Mouse (Mus musculus): ENCODE results near the gene Hmgcr. TPM values are rescaled to one million over a fixed set of nuclear protein-coding genes. Genes with fewer than 3 reads are reported as not detected.
A peak's percentile ranks its signal among the peaks of the same experiment; 100 is the strongest.
"Not testable (repeated sequence)": the region's sequence is repeated elsewhere in the genome, so short reads cannot be mapped to it uniquely, and the experiment has no call there.

Gene Hmgcr
- polyA plus RNA-seq, 1 experiment from 2014 or later, result 156 TPM

GRCm38 (mm10) chr13:96680163-96681087, 9.7 kb upstream of the Hmgcr start:
- WGBS, result 89% methylated on average over 9 of the region's 9 CpGs
- H3K27ac ChIP-seq, result no peak overlapping the region
- H3K36me3 ChIP-seq (replicated peaks), result no peaks in the 10 kb centered on the region
- H3K27me3 ChIP-seq (ENCODE audit: poor library complexity, severe bottlenecking), result no peaks in the 10 kb centered on the region
- DNase-seq (ENCODE audit: extremely low spot score, low spot score), result no peak
- no peaks in the 10 kb centered on the region for H3K4me1 ChIP-seq
- H3K4me3 ChIP-seq, result no peak overlapping the region
- no peaks in the 10 kb centered on the region for H3K9me3 ChIP-seq

GRCm38 (mm10) chr13:96678616-96679015, 7.9 kb upstream of the Hmgcr start:
- Histone ChIP-seq H3K9me3 (no peaks in the 10 kb centered on the region), H3K4me3 (no peak overlapping the region), H3K27me3 (ENCODE audit: poor library complexity, severe bottlenecking) (no peaks in the 10 kb centered on the region), H3K4me1 (no peaks in the 10 kb centered on the region), H3K27ac (no peak overlapping the region), H3K36me3 (replicated peaks) (no peaks in the 10 kb centered on the region)
- no peak for DNase-seq (ENCODE audit: extremely low spot score, low spot score)
- 84% methylated on average over 6 of the region's 6 CpGs for WGBS

- Histone ChIP-seq H3K36me3 (replicated peaks) (no peaks in the 10 kb centered on the region), H3K4me3 (no peak overlapping the region), H3K27me3 (ENCODE audit: poor library complexity, severe bottlenecking) (no peaks in the 10 kb centered on the region), H3K9me3 (no peaks in the 10 kb centered on the region), H3K27ac (no peak overlapping the region), H3K4me1 (no peaks in the 10 kb centered on the region)
- DNase-seq (ENCODE audit: extremely low spot score, low spot score), result no peak
- WGBS, result 81% methylated on average over 1 of the region's 1 CpGs
Observed at GRCm38 (mm10) chr13:96677071-96677470, 6.3 kb upstream of the Hmgcr start.

- Histone ChIP-seq H3K4me3 (no peak overlapping the region), H3K27me3 (ENCODE audit: poor library complexity, severe bottlenecking) (no peaks in the 10 kb centered on the region), H3K4me1 (peaks cover 12% of the 10 kb centered on the region), H3K9me3 (no peaks in the 10 kb centered on the region), H3K36me3 (replicated peaks) (no peaks in the 10 kb centered on the region), H3K27ac (no peak overlapping the region)
- no peak for DNase-seq (ENCODE audit: extremely low spot score, low spot score)
- 90% methylated on average over 6 of the region's 6 CpGs for WGBS
Observed at GRCm38 (mm10) chr13:96675756-96676155, 5.0 kb upstream of the Hmgcr start.

- no peak for DNase-seq (ENCODE audit: extremely low spot score, low spot score)
- no peak overlapping the region for H3K27ac ChIP-seq
- H3K27me3 ChIP-seq (ENCODE audit: poor library complexity, severe bottlenecking), result no peaks in the 10 kb centered on the region
- H3K9me3 ChIP-seq, result no peaks in the 10 kb centered on the region
- no peaks in the 10 kb centered on the region for H3K36me3 ChIP-seq (replicated peaks)
- peaks cover 22% of the 10 kb centered on the region for H3K4me1 ChIP-seq
- 87% methylated on average over 7 of the region's 7 CpGs for WGBS
- no peak overlapping the region for H3K4me3 ChIP-seq
Observed at GRCm38 (mm10) chr13:96673817-96674216, 3.1 kb upstream of the Hmgcr start.

- no peaks in the 10 kb centered on the region for H3K27me3 ChIP-seq (ENCODE audit: poor library complexity, severe bottlenecking)
- no peak for DNase-seq (ENCODE audit: extremely low spot score, low spot score)
- no peak overlapping the region for H3K4me3 ChIP-seq
- H3K36me3 ChIP-seq (replicated peaks), result peaks cover 8% of the 10 kb centered on the region; the same call in 1 of the 2 replicates
- no peaks in the 10 kb centered on the region for H3K9me3 ChIP-seq
- peaks cover 38% of the 10 kb centered on the region for H3K4me1 ChIP-seq
- H3K27ac ChIP-seq, result no peak overlapping the region
- WGBS, result 86% methylated on average over 6 of the region's 6 CpGs
Observed at GRCm38 (mm10) chr13:96672276-96672675, 1.5 kb upstream of the Hmgcr start.

GRCm38 (mm10) chr13:96671906-96672234, 1.1 kb upstream of the Hmgcr start:
- no peak overlapping the region for H3K4me3 ChIP-seq
- DNase-seq (ENCODE audit: extremely low spot score, low spot score), result no peak
- whole genome bisulfite sequencing, result 93% methylated on average over 5 of the region's 5 CpGs
- no peaks in the 10 kb centered on the region for H3K9me3 ChIP-seq
- H3K27ac ChIP-seq, result peak overlapping the region; percentile 100
- H3K27me3 ChIP-seq (ENCODE audit: poor library complexity, severe bottlenecking), result no peaks in the 10 kb centered on the region
- peaks cover 12% of the 10 kb centered on the region for H3K36me3 ChIP-seq (replicated peaks)
- peaks cover 42% of the 10 kb centered on the region for H3K4me1 ChIP-seq

- no peaks in the 10 kb centered on the region for H3K9me3 ChIP-seq
- H3K27me3 ChIP-seq (ENCODE audit: poor library complexity, severe bottlenecking), result no peaks in the 10 kb centered on the region
- 16% methylated on average over 31 of the region's 31 CpGs for WGBS
- H3K36me3 ChIP-seq (replicated peaks), result peaks cover 18% of the 10 kb centered on the region
- DNase-seq (ENCODE audit: extremely low spot score, low spot score), result no peak
- peak overlapping the region; percentile 100 for H3K27ac ChIP-seq
- peak overlapping the region; percentile 98 for H3K4me3 ChIP-seq
- peaks cover 47% of the 10 kb centered on the region for H3K4me1 ChIP-seq
Observed at GRCm38 (mm10) chr13:96671078-96671905, 556 bp upstream of the Hmgcr start.

- Histone ChIP-seq H3K4me3 (peak overlapping the region; percentile 98), H3K9me3 (no peaks in the 10 kb centered on the region), H3K27me3 (ENCODE audit: poor library complexity, severe bottlenecking) (no peaks in the 10 kb centered on the region), H3K27ac (peak overlapping the region; percentile 100), H3K36me3 (replicated peaks) (peaks cover 30% of the 10 kb centered on the region), H3K4me1 (peaks cover 47% of the 10 kb centered on the region)
- DNase-seq (ENCODE audit: extremely low spot score, low spot score), result no peak
- 7% methylated on average over 13 of the region's 13 CpGs for WGBS
Observed at GRCm38 (mm10) chr13:96670019-96670405, 724 bp downstream of the Hmgcr start.

GRCm38 (mm10) chr13:96664419-96664974, 6.2 kb downstream of the Hmgcr start:
- peaks cover 31% of the 10 kb centered on the region for H3K4me1 ChIP-seq
- no peaks in the 10 kb centered on the region for H3K9me3 ChIP-seq
- H3K4me3 ChIP-seq, result no peak overlapping the region
- no peaks in the 10 kb centered on the region for H3K27me3 ChIP-seq (ENCODE audit: poor library complexity, severe bottlenecking)
- DNase-seq (ENCODE audit: extremely low spot score, low spot score), result no peak
- peaks cover 85% of the 10 kb centered on the region for H3K36me3 ChIP-seq (replicated peaks)
- H3K27ac ChIP-seq, result no peak overlapping the region
- WGBS, result 93% methylated on average over 7 of the region's 7 CpGs

- not testable (repeated sequence) for H3K27me3 ChIP-seq (ENCODE audit: poor library complexity, severe bottlenecking); DNase-seq (ENCODE audit: extremely low spot score, low spot score); H3K27ac ChIP-seq; H3K9me3 ChIP-seq; H3K4me3 ChIP-seq
- H3K36me3 ChIP-seq (replicated peaks), result peaks cover 97% of the 10 kb centered on the region
- H3K4me1 ChIP-seq, result peaks cover 17% of the 10 kb centered on the region
- 98% methylated on average over 4 of the region's 4 CpGs for WGBS
Observed at GRCm38 (mm10) chr13:96663120-96663519, 7.6 kb downstream of the Hmgcr start.

GRCm38 (mm10) chr13:96660095-96660860, 10.5 kb downstream of the Hmgcr start:
- Histone ChIP-seq H3K4me1 (no peaks in the 10 kb centered on the region), H3K36me3 (replicated peaks) (peaks cover 100% of the 10 kb centered on the region), H3K9me3 (no peaks in the 10 kb centered on the region), H3K4me3 (no peak overlapping the region), H3K27ac (no peak overlapping the region), H3K27me3 (ENCODE audit: poor library complexity, severe bottlenecking) (no peaks in the 10 kb centered on the region)
- 87% methylated on average over 10 of the region's 10 CpGs for WGBS
- DNase-seq (ENCODE audit: extremely low spot score, low spot score), result peak; percentile 14

Data from forebrain, embryonic 10.5 days (tissue).